Mouse (Mus musculus): ENCODE data around the gene Gm28048. TPM values are rescaled to one million over a fixed set of nuclear protein-coding genes. Genes with fewer than 3 reads are reported as not detected.

The Gm28048 gene
- total RNA-seq, 2 experiments from 2014 or later, result 10.3 to 13.5 TPM

DNA sequence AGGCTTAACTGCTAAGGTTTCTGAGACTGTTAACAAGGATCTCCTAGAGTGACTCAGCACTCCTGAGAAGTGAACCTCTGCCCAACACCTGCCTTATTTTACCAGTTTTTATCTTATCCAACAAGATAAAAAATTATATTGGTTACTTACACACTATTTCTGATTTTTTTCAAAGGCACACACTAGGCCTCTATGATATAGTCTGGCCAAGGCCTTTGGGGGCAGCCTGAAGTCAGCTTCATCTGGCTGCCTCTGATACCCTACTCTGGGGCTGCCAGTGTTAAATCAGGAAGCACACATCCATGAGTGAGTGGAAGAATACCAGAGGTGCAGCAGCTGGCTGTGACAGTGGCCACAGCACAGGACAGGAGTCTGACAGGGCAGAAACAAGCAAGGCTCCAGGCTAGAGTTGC lies 75.4 kb downstream of the Gm28048 start:
- DNase-seq (ENCODE audit: low spot score in 2 of 2), result no peak
- intact Hi-C loops (cut with DNase I), result no loop called here

DNA sequence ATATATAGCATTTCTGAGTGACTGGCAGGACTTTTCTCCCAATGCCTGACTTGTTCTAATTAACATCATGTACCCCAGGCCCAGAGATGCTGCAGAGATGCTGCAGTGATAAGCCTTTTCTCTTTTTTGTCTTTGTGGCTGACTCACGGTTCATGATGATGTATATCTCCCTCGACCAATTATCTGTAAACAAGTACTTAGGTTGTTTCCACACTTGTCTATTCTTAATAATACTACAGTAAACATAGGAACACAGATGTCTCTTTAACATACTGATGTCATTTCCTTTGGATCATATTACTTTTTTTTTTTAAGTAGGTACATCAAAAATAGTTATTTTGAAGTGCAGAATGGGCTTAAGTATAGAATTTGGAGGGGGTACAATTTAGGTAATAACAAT lies 79.0 kb downstream of the Gm28048 start:
- intact Hi-C loops (cut with DNase I), result no loop called here
- no peak for DNase-seq (ENCODE audit: low spot score in 2 of 2)

DNA sequence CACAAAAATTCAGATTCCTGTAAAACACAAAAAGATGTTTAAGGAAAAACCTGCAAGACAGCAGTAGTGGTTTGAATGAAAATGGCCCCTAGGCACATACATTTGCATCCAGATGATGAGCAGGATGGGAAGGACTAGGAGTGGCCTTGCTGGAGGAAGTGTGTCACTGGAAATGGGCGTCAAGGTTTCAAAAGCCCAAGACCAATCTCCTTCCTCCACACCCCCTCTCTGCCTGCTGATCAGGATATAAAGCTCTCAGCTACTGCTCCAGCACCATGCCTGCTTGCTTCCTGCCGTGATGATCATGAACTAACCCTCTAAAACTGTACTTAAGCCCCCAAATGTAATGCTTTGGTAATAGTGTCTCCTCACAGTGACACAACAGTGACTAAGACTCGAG lies 81.8 kb downstream of the Gm28048 start:
- intact Hi-C loops (cut with DNase I), result no loop called here
- DNase-seq (ENCODE audit: low spot score in 2 of 2), result no peak

DNA sequence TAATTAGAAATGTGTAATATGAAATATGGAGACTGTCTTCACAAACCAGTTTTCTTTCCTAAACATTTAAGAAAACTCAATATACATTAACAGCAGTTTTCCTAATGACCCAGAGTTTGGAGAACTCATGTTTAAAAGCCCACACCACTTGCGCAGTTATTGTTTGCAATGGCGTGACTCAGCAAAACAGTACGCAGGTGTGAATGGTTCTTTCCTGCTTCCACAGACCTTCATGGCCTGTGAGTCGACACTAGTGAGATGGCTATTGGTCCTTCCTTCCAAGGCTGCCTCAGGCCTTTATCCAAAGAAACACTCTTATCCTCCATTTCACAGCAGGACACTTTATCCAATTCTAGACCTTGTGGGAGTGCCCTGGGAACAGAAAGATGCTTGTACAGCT lies 84.2 kb downstream of the Gm28048 start:
- intact Hi-C loops (cut with DNase I), result no loop called here
- DNase-seq (ENCODE audit: low spot score in 2 of 2), result no peak

DNA sequence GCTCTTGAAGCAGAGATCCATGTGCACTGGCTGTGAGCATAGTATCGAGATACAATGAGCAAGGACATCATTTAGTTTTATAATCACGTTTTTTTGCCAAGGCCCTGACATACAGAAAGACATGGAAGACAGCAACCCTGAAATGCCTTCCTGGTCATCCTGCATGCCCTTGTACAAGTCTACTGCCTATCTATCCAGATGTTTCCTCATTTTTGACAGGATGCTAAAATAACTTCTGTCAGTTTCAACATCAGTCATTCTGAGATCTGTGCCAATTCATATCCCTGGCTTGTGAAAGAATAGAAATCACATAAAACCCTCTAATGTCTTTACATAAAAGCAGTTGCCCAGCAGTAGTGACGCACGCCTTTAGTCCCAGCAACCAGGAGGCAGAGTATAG lies 84.8 kb downstream of the Gm28048 start:
- intact Hi-C loops (cut with DNase I), result no loop called here
- DNase-seq (ENCODE audit: low spot score in 2 of 2), result no peak

DNA sequence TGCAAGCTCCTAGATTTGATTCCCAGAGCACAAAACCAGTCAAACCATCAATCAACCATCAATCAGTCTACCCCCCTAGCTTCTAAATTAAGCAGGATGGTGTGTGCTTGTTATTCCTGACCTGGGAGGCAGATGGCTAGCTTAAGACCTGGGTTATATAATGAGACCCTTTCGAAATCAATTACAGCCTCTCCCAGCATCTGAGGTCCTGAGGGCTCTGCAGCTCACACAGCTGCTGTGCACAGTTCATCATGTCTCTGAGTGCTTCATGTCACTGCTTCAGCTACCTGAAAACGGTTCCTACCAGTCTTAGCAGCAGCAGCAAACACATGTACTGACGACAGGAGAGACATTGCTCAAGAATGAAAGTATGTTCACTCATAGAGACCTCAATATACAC lies 88.8 kb downstream of the Gm28048 start:
- DNase-seq (ENCODE audit: low spot score in 2 of 2), result no peak
- intact Hi-C loops (cut with DNase I), result no loop called here

DNA sequence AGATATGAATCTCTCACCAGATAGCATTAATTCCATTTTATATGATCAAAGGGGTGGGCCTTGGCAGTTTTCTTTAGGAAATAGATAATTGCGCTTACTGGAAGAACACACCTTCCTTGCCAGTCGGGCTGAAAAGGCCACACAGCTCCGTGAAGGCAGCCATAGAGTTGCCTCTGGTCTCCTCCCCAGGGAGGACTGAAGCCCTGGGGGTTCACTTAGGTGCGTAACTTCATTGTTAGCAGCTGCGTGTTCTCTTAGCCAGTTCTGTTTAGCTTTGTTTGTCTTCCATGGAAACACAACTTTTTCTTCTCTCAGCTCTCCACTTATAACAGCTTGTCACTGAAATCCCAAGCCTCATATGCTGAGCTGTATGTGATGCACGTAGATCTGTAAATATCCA lies 89.4 kb downstream of the Gm28048 start:
- no peak for DNase-seq (ENCODE audit: low spot score in 2 of 2)
- intact Hi-C loops (cut with DNase I), result no loop called here

DNA sequence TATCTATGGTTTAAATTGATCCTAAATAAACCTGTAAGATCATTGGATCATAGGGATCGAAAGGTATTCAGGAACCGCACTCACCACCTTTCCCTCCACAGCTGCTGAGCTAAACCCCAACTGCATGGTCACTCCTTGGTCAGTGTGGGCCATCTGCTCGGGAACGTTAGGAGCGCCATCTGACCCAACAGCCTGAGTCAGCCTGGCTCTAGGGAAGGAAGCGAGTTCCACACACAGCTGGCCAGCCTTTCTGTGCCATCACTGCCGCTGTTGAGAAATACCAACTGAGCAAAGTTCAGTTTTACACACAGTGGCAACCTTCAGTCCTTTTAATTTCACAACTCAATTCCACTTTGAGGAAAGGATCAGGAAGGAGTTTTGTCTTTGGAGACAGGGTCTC lies 90.0 kb downstream of the Gm28048 start:
- DNase-seq (ENCODE audit: low spot score in 2 of 2), result no peak
- intact Hi-C loops (cut with DNase I), result no loop called here

DNA sequence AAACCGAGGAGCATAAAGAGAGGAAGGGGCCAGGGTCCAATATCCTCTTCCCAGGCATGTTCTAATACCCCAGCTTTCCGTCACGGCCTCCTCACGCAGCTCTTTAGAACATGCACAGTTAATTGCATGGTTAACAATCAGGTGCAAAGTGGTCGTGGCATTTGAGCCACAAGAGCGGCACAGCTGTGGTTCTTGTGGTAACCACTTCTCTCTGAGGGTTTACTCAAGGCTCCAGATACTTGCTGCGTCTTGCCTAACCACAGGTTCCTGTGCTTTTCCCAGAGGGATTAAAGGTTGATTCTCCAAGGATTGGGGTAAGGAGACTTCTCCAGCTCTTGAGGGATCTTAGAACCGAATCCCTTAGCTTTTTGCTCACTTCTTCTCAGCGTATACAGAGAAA lies 90.6 kb downstream of the Gm28048 start:
- intact Hi-C loops (cut with DNase I), result no loop called here
- DNase-seq (ENCODE audit: low spot score in 2 of 2), result no peak

DNA sequence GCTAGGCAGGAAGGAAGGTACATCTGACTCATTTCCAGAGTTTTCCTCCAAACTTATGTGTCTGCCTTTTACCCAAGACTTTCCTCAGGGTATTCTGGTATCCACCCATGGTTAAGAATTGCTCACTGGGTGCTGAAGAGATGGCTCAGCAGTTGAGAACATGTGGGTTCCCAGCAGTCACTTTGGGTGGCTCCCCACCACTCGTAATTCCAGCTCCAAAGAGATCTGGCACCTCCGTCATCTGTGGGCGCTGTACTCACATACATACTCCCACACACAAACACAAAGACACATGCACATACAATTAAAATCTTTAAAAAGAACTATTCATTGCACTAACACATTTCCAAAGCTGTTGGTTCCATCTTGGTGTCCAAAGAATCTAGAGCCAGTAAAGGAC lies 92.7 kb downstream of the Gm28048 start:
- DNase-seq (ENCODE audit: low spot score in 2 of 2), result peak; percentile 23 to 73
- intact Hi-C loops (cut with DNase I), result no loop called here

DNA sequence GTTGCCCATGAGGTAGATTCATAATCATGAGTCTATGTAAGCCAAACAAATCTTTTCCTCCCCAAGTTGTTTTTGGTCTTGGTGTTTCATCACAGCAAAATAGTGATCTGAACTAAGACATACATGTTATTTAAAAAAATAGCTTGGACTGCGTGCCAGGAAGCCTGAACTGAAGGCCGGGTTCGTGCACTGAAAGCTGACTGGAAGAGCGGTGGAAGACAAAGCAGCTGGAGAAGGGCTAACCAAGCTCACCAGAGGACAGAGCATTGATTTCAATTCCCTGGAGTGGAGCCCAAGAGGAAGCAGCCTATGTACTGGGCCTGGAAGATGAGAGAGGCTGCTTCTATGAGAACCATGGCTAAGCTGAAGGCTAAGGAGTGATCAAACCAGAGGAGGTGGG lies 94.9 kb downstream of the Gm28048 start:
- intact Hi-C loops (cut with DNase I), result no loop called here
- no peak for DNase-seq (ENCODE audit: low spot score in 2 of 2)

DNA sequence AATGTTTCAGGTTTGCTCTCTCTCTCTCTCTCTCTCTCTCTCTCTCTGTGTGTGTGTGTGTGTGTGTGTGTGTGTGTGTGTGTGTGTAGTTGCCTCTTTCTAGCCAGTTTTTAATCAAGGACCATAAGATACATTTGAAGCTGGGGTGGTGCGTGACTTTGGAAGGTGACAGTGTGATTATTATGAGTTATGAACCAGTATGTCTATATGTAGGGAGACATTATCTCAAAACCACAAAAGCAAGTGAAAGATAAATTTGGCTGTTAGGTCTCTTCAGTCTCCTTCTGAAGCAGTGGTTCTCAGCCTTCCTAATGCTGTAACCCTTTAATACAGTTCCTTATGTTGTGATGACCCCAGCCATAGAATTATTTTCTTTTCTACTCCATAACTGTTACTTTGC lies 96.5 kb downstream of the Gm28048 start:
- intact Hi-C loops (cut with DNase I), result no loop called here
- no peak for DNase-seq (ENCODE audit: low spot score in 2 of 2)

DNA sequence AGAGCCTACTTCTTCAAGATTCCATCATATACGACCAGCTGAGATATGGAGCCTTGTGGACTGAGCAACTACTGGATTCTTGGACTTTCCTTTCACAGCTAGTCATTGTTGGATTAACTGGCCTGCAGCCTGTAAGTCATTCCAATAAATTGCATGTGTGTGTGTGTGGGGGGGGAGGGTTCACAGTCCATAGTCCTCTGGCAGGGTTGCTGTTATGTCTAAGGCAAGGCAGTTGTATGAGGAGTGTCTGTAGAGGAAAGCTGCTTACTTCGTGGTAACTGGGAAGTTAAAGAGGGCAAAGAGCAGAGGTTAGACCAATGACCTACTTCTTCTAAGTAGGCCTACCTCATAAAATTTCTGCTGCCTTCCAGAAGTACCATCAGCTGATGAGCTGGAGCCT lies 98.2 kb downstream of the Gm28048 start:
- no peak for DNase-seq (ENCODE audit: low spot score in 2 of 2)
- intact Hi-C loops (cut with DNase I), result no loop called here

DNA sequence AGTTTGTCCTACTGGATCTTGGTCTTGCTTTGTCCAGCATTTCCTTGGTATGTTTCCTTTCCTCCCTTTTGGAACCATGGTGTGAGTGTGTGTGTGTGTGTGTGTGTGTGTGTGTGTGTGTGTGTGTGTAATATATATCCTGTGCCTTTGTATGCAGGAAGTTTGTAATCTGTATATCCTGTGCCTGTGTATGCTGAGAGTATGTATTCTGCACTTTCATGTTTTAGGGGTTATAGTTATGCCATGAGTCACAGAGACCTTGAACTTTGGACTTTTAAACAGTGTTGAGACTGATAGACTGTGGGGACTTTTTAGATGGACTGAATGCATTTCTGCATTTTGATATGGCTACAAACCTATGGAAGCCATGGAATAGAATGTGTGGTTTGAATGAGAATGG lies 99.0 kb downstream of the Gm28048 start:
- no peak for DNase-seq (ENCODE audit: low spot score in 2 of 2)
- intact Hi-C loops (cut with DNase I), result no loop called here

DNA sequence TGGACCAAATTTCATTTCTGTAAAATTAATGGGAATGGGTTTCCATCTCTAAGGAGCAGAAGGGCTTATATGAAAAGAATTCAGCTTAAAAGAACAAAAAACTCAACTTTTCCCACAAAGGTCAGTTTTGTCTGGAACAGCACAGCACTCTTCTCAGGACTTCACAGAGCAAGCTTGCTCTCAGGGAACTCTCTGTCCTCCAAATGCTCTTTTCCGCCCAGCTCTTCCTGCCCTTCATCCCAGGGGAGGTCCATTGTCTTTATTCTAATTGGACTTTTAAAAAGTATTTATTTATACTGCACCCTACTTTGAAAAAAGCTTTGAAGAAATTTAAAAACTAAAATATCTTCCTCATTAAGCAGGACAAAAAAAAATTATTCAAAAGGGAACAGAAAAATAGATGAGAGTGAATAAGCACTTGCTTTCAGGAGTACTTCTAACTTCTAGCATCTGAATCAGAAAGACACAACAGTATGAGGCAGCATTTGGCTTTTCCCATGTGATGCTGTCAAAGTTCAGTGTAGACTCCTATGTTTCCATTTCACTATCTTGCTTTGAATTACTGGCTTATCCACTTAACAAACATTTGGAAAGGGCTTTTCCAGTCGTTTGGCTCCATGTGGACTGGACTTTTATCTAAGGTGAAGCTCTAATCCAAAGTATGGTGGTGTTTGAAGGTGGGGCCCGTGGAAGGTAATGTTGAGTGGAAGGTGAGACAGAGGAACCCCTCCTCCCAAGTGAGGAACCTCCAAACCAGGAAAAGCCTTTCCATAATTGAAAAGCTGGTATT lies 101.3 kb downstream of the Gm28048 start:
- intact Hi-C loops (cut with DNase I), result no loop called here
- no peak for DNase-seq (ENCODE audit: low spot score in 2 of 2)

DNA sequence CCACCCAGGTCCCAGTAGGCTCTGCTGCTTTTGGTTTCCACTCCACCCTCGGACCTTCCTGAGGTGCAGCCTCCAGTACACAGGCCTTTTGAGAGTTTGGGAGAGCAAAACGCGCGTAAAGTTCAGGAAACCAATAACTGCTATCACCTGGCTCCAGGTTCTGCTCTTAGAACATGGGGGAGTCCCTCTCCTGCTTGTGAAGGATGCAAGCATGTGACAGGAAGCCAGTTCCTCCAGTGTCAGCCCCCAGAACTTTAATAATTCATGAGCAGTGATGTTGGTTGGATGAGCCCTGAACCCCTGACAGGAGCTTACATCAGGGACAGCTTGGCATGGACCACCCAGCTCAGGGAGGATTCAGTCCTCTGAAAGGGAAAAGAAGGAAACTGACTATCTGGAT lies 102.2 kb downstream of the Gm28048 start:
- intact Hi-C loops (cut with DNase I), result no loop called here
- no peak for DNase-seq (ENCODE audit: low spot score in 2 of 2)

DNA sequence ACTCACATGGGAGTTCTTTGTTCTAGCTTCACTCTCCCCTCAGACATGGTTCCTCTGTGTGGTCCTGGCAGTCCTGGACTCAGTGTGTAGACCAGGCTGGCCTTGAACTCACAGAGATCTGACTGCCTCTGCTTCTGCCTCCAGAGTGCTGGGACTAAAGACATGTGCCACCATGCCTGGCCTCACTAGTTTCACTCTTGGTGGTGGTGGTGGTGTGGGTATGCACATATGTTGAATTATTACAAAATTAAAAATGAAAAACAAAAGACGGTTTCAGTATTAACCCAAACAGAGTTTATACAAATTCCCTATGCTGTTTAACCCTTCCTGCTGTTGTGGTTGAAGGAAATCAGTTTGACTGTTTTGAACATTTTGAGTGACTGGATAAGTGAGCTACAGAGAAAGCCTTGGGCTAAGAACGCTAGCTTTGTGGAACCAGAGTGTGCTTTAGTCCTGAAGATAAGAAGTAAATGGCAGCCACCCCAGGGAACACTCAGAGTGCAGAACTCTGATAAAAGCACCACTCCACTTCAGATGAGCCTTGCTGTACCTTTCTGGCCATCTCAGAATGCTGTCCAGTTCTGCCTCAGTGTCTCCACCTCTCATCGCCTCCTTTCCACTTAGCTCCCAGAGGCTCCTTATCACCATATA lies 105.1 kb downstream of the Gm28048 start:
- intact Hi-C loops (cut with DNase I), result no loop called here
- no peak for DNase-seq (ENCODE audit: low spot score in 2 of 2)

DNA sequence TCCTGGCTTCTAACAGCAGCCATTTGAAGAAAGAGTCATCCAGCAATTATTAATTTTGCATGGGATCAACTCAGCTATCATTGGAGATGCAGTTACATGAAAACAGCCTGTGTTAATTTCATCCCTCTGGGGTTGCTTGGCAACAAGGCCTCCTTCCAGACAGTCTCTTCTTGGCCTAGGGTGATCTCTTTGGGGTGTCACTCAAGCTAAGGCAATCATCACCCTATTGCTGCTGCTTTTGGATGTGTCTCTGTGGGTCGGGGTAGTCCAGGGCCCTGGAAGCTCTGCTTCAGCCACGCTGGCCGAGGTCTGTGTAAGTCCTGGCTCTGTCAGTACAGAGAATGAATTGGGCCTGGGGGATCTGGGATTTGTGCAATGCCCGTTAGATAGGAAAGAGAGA lies 106.6 kb downstream of the Gm28048 start:
- intact Hi-C loops (cut with DNase I), result no loop called here
- DNase-seq (ENCODE audit: low spot score in 2 of 2), result no peak

DNA sequence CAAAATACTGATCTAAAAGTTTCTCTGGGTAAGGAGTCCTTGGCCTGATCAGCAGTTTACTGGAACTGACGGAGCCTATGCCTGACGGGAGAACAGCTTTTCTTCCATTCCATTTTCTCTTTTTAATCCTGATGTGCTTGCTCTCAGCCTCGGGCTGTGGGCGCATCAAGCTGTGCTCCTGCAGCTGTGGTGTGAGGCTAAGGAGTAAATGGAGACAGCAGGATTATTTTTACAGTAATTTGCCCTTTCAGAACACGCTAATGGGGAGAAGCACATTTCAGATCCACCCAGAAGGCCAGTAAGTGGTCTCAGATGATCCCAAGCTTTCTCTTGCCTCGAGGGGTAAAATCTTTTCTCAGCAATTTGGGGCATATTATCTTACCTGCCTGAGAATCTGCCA lies 107.1 kb downstream of the Gm28048 start:
- intact Hi-C loops (cut with DNase I), result no loop called here
- DNase-seq (ENCODE audit: low spot score in 2 of 2), result no peak

DNA sequence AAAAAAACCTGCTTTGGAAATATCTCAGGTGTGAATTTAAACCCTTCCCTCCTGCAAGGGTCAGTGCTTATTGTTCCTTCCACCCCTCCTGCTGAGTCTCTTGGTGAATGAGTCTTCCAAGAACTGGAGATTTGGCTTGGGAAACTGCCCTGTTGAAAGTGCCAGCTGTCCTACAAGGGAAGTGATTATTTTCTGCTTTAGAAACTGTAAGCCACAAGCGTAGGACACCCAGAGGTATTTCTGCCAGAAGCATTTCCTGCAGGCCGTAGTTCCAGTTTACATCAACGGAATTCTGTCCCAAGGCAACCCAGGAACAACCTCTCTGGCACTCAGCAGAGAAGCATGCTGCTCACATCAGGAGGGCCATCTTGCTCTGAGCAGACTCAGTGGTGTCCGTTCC lies 108.5 kb downstream of the Gm28048 start:
- intact Hi-C loops (cut with DNase I), result no loop called here
- no peak for DNase-seq (ENCODE audit: low spot score in 2 of 2)

DNA sequence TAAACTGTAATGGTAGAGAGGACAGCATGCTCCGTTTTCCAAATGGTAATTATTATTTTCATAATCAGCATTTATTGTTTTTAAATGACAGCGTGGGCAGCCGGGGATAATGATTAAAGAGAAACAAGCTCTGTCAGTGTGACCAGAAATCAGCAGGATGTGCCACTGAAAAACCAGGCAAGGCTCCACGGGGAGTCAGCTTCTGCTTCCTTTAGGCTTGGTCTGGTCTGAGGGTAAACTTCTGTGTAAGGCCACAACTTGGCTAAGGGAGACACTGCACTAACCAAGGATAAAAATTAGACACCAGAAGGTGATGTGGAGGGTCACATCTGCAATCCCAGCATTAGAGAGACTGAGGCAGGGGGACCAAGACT lies 109.6 kb downstream of the Gm28048 start:
- DNase-seq (ENCODE audit: low spot score in 2 of 2), result no peak
- intact Hi-C loops (cut with DNase I), result no loop called here

Data from left cerebral cortex, postnatal 14 days (tissue).